Mouse (Mus musculus) hindbrain, postnatal 0 days (tissue): ENCODE measurements at regions not wholly inside any gene's neighbourhood (a gene's known extent, or its start where the extent isn't known, plus 50 kb on each side); places are given as distances from the start of the nearest gene placed in this dataset.

ENCODE experiments used
- ATAC-seq: fragments of 200-750 bp; cut with Nextera tagmentation; 2 replicates; pipeline ENCODE4 v1.8.0; 2017; ENCODE audit warnings: mild to moderate bottlenecking, moderate TSS enrichment, moderate library complexity
- DNase-seq: peaks from one replicate; pipeline ENCODE4 v3.0.0-alpha.2; 2015; ENCODE audit warnings: low spot score
- H3K27ac ChIP-seq: fragments of 300-500 bp; sonication (generic); 2 replicates; pipeline ENCODE4 v1.5.1; 2014; ENCODE audit warnings: mild to moderate bottlenecking
- H3K27me3 ChIP-seq: fragments of 300-500 bp; sonication (generic); 2 replicates; pipeline ENCODE4 v1.6.1; 2014; ENCODE audit warnings: low read length, mixed read lengths; ENCODE audit not compliant: insufficient read depth
- H3K36me3 ChIP-seq: fragments of 300-500 bp; sonication (generic); 2 replicates; pipeline ENCODE4 v1.6.1; 2014; ENCODE audit warnings: low read length, mixed read lengths; ENCODE audit not compliant: insufficient read depth
- H3K4me1 ChIP-seq: fragments of 300-500 bp; sonication (generic); 2 replicates; pipeline ENCODE4 v1.6.1; 2014; ENCODE audit warnings: antibody characterized with exemption, low read length, mixed read lengths; ENCODE audit not compliant: insufficient read depth
- H3K4me2 ChIP-seq: fragments of 300-500 bp; sonication (generic); 2 replicates; pipeline ENCODE4 v1.6.1; 2014; ENCODE audit warnings: low read depth, mild to moderate bottlenecking, low read length, moderate library complexity, mixed read lengths
- H3K4me3 ChIP-seq: fragments of 300-500 bp; sonication (generic); 2 replicates; pipeline ENCODE4 v1.5.1; 2014; ENCODE audit warnings: low read length
- H3K9ac ChIP-seq: fragments of 300-500 bp; sonication (generic); replicated peaks from 2 replicates; pipeline ENCODE4 v1.6.1; 2014; ENCODE audit warnings: mild to moderate bottlenecking, low read length, moderate library complexity, mixed read lengths
- H3K9me3 ChIP-seq: fragments of 300-500 bp; sonication (generic); 2 replicates; pipeline ENCODE4 v1.6.1; 2016; ENCODE audit warnings: low read length, mixed read lengths
- CTCF ChIP-seq: IDR thresholded peaks from 2 replicates; pipeline ENCODE4 v1.5.1; 2016; ENCODE audit warnings: antibody characterized with exemption, control low read depth, low read depth
- WGBS: fragments of 180-500 bp; shearing (Covaris S2); extraction: QIAGEN DNeasy Blood & Tissue Kit; methylation state at CpG from one replicate; pipeline ENCODE4 v1.1.7; 2014; 5-methylcytosine and 5-hydroxymethylcytosine counted together

- no peaks in the 10 kb centered on the region for H3K4me1 ChIP-seq
- H3K4me3 ChIP-seq = no peak overlapping the region
- H3K4me2 ChIP-seq = no peak overlapping the region
- 73% methylated on average over 2 of the region's 2 CpGs for WGBS
- H3K9ac ChIP-seq = no peak overlapping the region
- H3K27ac ChIP-seq = no peak overlapping the region
- no peaks in the 10 kb centered on the region for H3K9me3 ChIP-seq
- no peaks in the 10 kb centered on the region for H3K27me3 ChIP-seq
- no peak for TF ChIP-seq CTCF
- DNase-seq (no peak), ATAC-seq (no peak)
- no peaks in the 10 kb centered on the region for H3K36me3 ChIP-seq
Measured at GRCm38 (mm10) chr19:54340778-54341291, 296.9 kb downstream of the Adra2a start.

- 59% methylated on average over 7 of the region's 7 CpGs for WGBS
- Histone ChIP-seq H3K27me3 (no peaks in the 10 kb centered on the region), H3K9me3 (no peaks in the 10 kb centered on the region), H3K4me3 (no peak overlapping the region), H3K4me2 (no peak overlapping the region), H3K9ac (no peak overlapping the region), H3K4me1 (no peaks in the 10 kb centered on the region; the same call in 1 of the 2 replicates), H3K36me3 (no peaks in the 10 kb centered on the region), H3K27ac (no peak overlapping the region)
- no peak for TF ChIP-seq CTCF
- ATAC-seq (no peak), DNase-seq (peak; percentile 8)
Measured at GRCm38 (mm10) chr19:54359731-54360130, 315.8 kb downstream of the Adra2a start.

GRCm38 (mm10) chr19:54360660-54361059 is 316.7 kb downstream of the Adra2a start:
- DNase-seq (peak; percentile 37), ATAC-seq (peak; percentile 64; the same call in 1 of the 2 replicates)
- 63% methylated on average over 3 of the region's 3 CpGs for WGBS
- no peak for TF ChIP-seq CTCF
- no peak overlapping the region for H3K4me2 ChIP-seq
- H3K9me3 ChIP-seq = no peaks in the 10 kb centered on the region
- H3K27me3 ChIP-seq = no peaks in the 10 kb centered on the region
- no peak overlapping the region for H3K4me3 ChIP-seq
- no peaks in the 10 kb centered on the region; the same call in 1 of the 2 replicates for H3K4me1 ChIP-seq
- H3K36me3 ChIP-seq = no peaks in the 10 kb centered on the region
- H3K9ac ChIP-seq = no peak overlapping the region
- H3K27ac ChIP-seq = no peak overlapping the region

GRCm38 (mm10) chr19:54385101-54385500 is 341.1 kb downstream of the Adra2a start:
- no peak for TF ChIP-seq CTCF
- no peak for ATAC-seq
- no peak overlapping the region for H3K4me3 ChIP-seq

GRCm38 (mm10) chr19:54391406-54391805 is 347.5 kb downstream of the Adra2a start:
- 61% methylated on average over 6 of the region's 6 CpGs for WGBS
- DNase-seq = no peak
- no peak for TF ChIP-seq CTCF

More at GRCm38 (mm10) chr19:54385101-54385500, 341.1 kb downstream of the Adra2a start:
- DNase-seq = no peak
- Histone ChIP-seq H3K27me3 (no peaks in the 10 kb centered on the region), H3K36me3 (no peaks in the 10 kb centered on the region), H3K4me1 (no peaks in the 10 kb centered on the region), H3K27ac (no peak overlapping the region), H3K9me3 (no peaks in the 10 kb centered on the region), H3K4me2 (no peak overlapping the region), H3K9ac (no peak overlapping the region)

GRCm38 (mm10) chr19:54399651-54400050 is 355.7 kb downstream of the Adra2a start:
- H3K4me2 ChIP-seq = no peak overlapping the region
- no peak for DNase-seq
- H3K27ac ChIP-seq = no peak overlapping the region
- no peaks in the 10 kb centered on the region for H3K27me3 ChIP-seq
- no peaks in the 10 kb centered on the region for H3K4me1 ChIP-seq
- no peaks in the 10 kb centered on the region for H3K36me3 ChIP-seq
- H3K9me3 ChIP-seq = no peaks in the 10 kb centered on the region
- no peak overlapping the region for H3K4me3 ChIP-seq
- 57% methylated on average over 7 of the region's 7 CpGs for WGBS
- no peak overlapping the region for H3K9ac ChIP-seq
- no peak for ATAC-seq
- no peak for TF ChIP-seq CTCF

More at GRCm38 (mm10) chr19:54391406-54391805, 347.5 kb downstream of the Adra2a start:
- H3K27ac ChIP-seq = no peak overlapping the region
- H3K9ac ChIP-seq = no peak overlapping the region
- no peak overlapping the region for H3K4me2 ChIP-seq
- no peaks in the 10 kb centered on the region for H3K36me3 ChIP-seq
- ATAC-seq = no peak
- no peaks in the 10 kb centered on the region for H3K9me3 ChIP-seq
- H3K4me1 ChIP-seq = no peaks in the 10 kb centered on the region
- no peaks in the 10 kb centered on the region for H3K27me3 ChIP-seq
- no peak overlapping the region for H3K4me3 ChIP-seq

GRCm38 (mm10) chr19:54407904-54408303 is 364.0 kb downstream of the Adra2a start:
- H3K9me3 ChIP-seq = no peaks in the 10 kb centered on the region
- ATAC-seq (no peak), DNase-seq (no peak)
- no peak overlapping the region for H3K4me2 ChIP-seq
- no peak for TF ChIP-seq CTCF
- H3K27ac ChIP-seq = no peak overlapping the region
- 83% methylated on average over 4 of the region's 4 CpGs for WGBS
- H3K9ac ChIP-seq = no peak overlapping the region
- no peak overlapping the region for H3K4me3 ChIP-seq
- H3K4me1 ChIP-seq = no peaks in the 10 kb centered on the region
- no peaks in the 10 kb centered on the region for H3K36me3 ChIP-seq
- H3K27me3 ChIP-seq = no peaks in the 10 kb centered on the region
